ENCODE assay signal across 8 mouse cellular contexts in genomic region chr6:13678349-13678748, GRCm38 (mm10). TPM values are rescaled to one million over a fixed set of nuclear protein-coding genes. Genes with fewer than 3 reads are reported as not detected.
DNase-seq lines count a peak whose midpoint lies in the region; ATAC-seq lines count a peak whose summit lies in the region.

No protein-coding gene starts in this region.

- H3K4me1 ChIP-seq in kidney, embryonic 14.5 days (ENCODE audit: control insufficient read depth, insufficient read depth, low read length): no peaks in the 10 kb centered on the region
- H3K4me1 ChIP-seq in brown adipose tissue, adult 24 weeks (ENCODE audit: control insufficient read depth, insufficient read depth, insufficient read length, low read length): peaks cover 2% of the 10 kb centered on the region; the same call in 1 of the 2 replicates
- peaks cover 11% of the 10 kb centered on the region for H3K4me1 ChIP-seq in hindbrain, embryonic 13.5 days (replicated peaks)
- H3K4me1 ChIP-seq in midbrain, embryonic 12.5 days: peaks cover 11% of the 10 kb centered on the region

- no peaks in the 10 kb centered on the region for H3K27me3 ChIP-seq in kidney, embryonic 14.5 days (ENCODE audit: control insufficient read depth, insufficient read depth, low read length)
- no peaks in the 10 kb centered on the region for H3K27me3 ChIP-seq in hindbrain, embryonic 13.5 days
- H3K27me3 ChIP-seq in midbrain, embryonic 12.5 days: no peaks in the 10 kb centered on the region

- ATAC-seq in kidney, embryonic 14.5 days (ENCODE audit: low FRiP score, low TSS enrichment): no peak
- ATAC-seq in hindbrain, embryonic 13.5 days (ENCODE audit: low FRiP score): no peak
- ATAC-seq in midbrain, embryonic 12.5 days (ENCODE audit: low FRiP score, low read depth): no peak
- no peak for ATAC-seq in megakaryocyte-erythroid progenitor cell, adult 5-6 weeks (replicated peaks; ENCODE audit: low FRiP score, low TSS enrichment, poor library complexity, severe bottlenecking)

- 11% methylated on average over 5 of the region's 5 CpGs for WGBS in kidney, embryonic 14.5 days
- 25% methylated on average over 5 of the region's 5 CpGs for WGBS in hindbrain, embryonic 13.5 days
- WGBS in midbrain, embryonic 12.5 days: 14% methylated on average over 5 of the region's 5 CpGs

- H3K9me3 ChIP-seq in kidney, embryonic 14.5 days (ENCODE audit: control insufficient read depth, low read length): no peaks in the 10 kb centered on the region
- no peaks in the 10 kb centered on the region for H3K9me3 ChIP-seq in hindbrain, embryonic 13.5 days
- H3K9me3 ChIP-seq in midbrain, embryonic 12.5 days: no peaks in the 10 kb centered on the region

- H3K4me2 ChIP-seq in kidney, embryonic 14.5 days (replicated peaks; ENCODE audit: low read depth, low read length): peak overlapping the region; percentile 45
- peak overlapping the region; percentile 79 for H3K4me2 ChIP-seq in hindbrain, embryonic 13.5 days
- peak overlapping the region; percentile 82 for H3K4me2 ChIP-seq in midbrain, embryonic 12.5 days (replicated peaks)

- DNase-seq in kidney, postnatal 4 days: no peak
- DNase-seq in layer of hippocampus, postnatal 25 days (ENCODE audit: extremely low spot score in 1 of 2, low spot score in 1 of 2): no peak
- DNase-seq in thymus, postnatal 36 days: no peak

- 0 out of 2 replicates have a peak overlapping the region, but pooled peaks have one; percentile 23 for H3K9ac ChIP-seq in kidney, embryonic 14.5 days (ENCODE audit: low read depth, low read length)
- peak overlapping the region; percentile 60; the same call in 1 of the 2 replicates for H3K9ac ChIP-seq in hindbrain, embryonic 13.5 days
- no peak overlapping the region for H3K9ac ChIP-seq in midbrain, embryonic 12.5 days (replicated peaks)

- no peaks in the 10 kb centered on the region for H3K36me3 ChIP-seq in kidney, embryonic 14.5 days (ENCODE audit: control insufficient read depth, insufficient read depth, low read length)
- no peaks in the 10 kb centered on the region for H3K36me3 ChIP-seq in hindbrain, embryonic 13.5 days
- no peaks in the 10 kb centered on the region for H3K36me3 ChIP-seq in midbrain, embryonic 12.5 days

- peak overlapping the region; percentile 69; the same call in 1 of the 2 replicates for H3K27ac ChIP-seq in kidney, embryonic 14.5 days (ENCODE audit: low read depth, low read length)
- no peak overlapping the region for H3K27ac ChIP-seq in brown adipose tissue, adult 24 weeks (replicated peaks; ENCODE audit: low read depth, low read length)
- H3K27ac ChIP-seq in hindbrain, embryonic 13.5 days: 0 out of 2 replicates have a peak overlapping the region, but pooled peaks have one; percentile 60
- H3K27ac ChIP-seq in midbrain, embryonic 12.5 days (replicated peaks): 0 out of 2 replicates have a peak overlapping the region, but pooled peaks have one; percentile 30

- H3K4me3 ChIP-seq in kidney, embryonic 14.5 days (ENCODE audit: low read length): peak overlapping the region; percentile 86
- H3K4me3 ChIP-seq in brown adipose tissue, adult 24 weeks (ENCODE audit: insufficient read depth, low read depth, low read length): peak overlapping the region; percentile 54
- peak overlapping the region; percentile 92 for H3K4me3 ChIP-seq in hindbrain, embryonic 13.5 days
- peak overlapping the region; percentile 86 for H3K4me3 ChIP-seq in midbrain, embryonic 12.5 days

RNA-seq across cellular contexts. Expression of gene Bmt2, which starts 0.6 kb away (rescaled TPM):
- polyA plus RNA-seq in kidney, embryonic 14.5 days (2014; fragmentation: Nextera tagmentation; extraction: Ambion mirVana): 17.9 and 24.7 TPM in 2 replicates
- 6.3 and 6.5 TPM in 2 replicates for polyA plus RNA-seq in brown adipose tissue, adult 24 weeks (2012; ENCODE audit: insufficient read depth, insufficient read length, missing spikeins)
- 21.0 and 22.0 TPM in 2 replicates for polyA plus RNA-seq in hindbrain, embryonic 13.5 days (2015; fragmentation: Nextera tagmentation; extraction: Ambion mirVana)
- polyA plus RNA-seq in midbrain, embryonic 12.5 days (2016; fragmentation: Nextera tagmentation; extraction: Ambion mirVana): 27.2 and 27.8 TPM in 2 replicates
- 10 to 100 TPM; 22.7 to 24.0 TPM for total RNA-seq in layer of hippocampus, postnatal 25 days (2021)
- total RNA-seq in megakaryocyte-erythroid progenitor cell, adult 5-6 weeks (2014; fragmentation: Nextera tagmentation): 3.5 and 5.4 TPM in 2 replicates
- 3.4 and 7.8 TPM in 2 replicates for total RNA-seq in megakaryocyte-erythroid progenitor cell, adult 5-6 weeks (2017)
